Mouse (Mus musculus): Measurements from ENCODE around the gene Tssc4. TPM values are rescaled to one million over a fixed set of nuclear protein-coding genes. Genes with fewer than 3 reads are reported as not detected.

The Tssc4 gene
- polyA plus RNA-seq, 1 experiment from 2014 or later = 91.7 TPM

GRCm38 (mm10) chr7:143049841-143050816, 18.9 kb upstream of the Tssc4 start:
- Histone ChIP-seq H3K9me3 (no peaks in the 10 kb centered on the region), H3K27ac (no peak overlapping the region), H3K4me2 (replicated peaks) (no peak overlapping the region), H3K9ac (no peak overlapping the region), H3K36me3 (no peaks in the 10 kb centered on the region), H3K4me3 (no peak overlapping the region), H3K27me3 (replicated peaks) (no peaks in the 10 kb centered on the region), H3K4me1 (peaks cover 19% of the 10 kb centered on the region)
- WGBS = 95% methylated on average over 3 of the region's 3 CpGs
- no peak for ATAC-seq (ENCODE audit: low FRiP score, low read depth)

- no peaks in the 10 kb centered on the region for H3K9me3 ChIP-seq
- H3K4me3 ChIP-seq = no peak overlapping the region
- peaks cover 31% of the 10 kb centered on the region for H3K4me1 ChIP-seq
- H3K27me3 ChIP-seq (replicated peaks) = no peaks in the 10 kb centered on the region
- no peaks in the 10 kb centered on the region; the same call in 1 of the 2 replicates for H3K36me3 ChIP-seq
- H3K9ac ChIP-seq = no peak overlapping the region
- ATAC-seq (ENCODE audit: low FRiP score, low read depth) = no peak
- WGBS = 77% methylated on average over 2 of the region's 2 CpGs
- H3K4me2 ChIP-seq (replicated peaks) = no peak overlapping the region
- H3K27ac ChIP-seq = no peak overlapping the region
Observed at GRCm38 (mm10) chr7:143051316-143051715, 17.7 kb upstream of the Tssc4 start.

- peak; percentile 83 for ATAC-seq (ENCODE audit: low FRiP score, low read depth)
- peak within 1 kb of the TSS; percentile 88 for H3K4me2 ChIP-seq (replicated peaks)
- H3K4me3 ChIP-seq = peak within 1 kb of the TSS; percentile 83
- peak within 1 kb of the TSS; percentile 89 for H3K9ac ChIP-seq
- H3K27me3 ChIP-seq (replicated peaks) = no peaks in the 10 kb centered on the region
- peak within 1 kb of the TSS; percentile 27; the same call in 1 of the 2 replicates for H3K27ac ChIP-seq
- peaks cover 5% of the 10 kb centered on the region for H3K36me3 ChIP-seq
- H3K4me1 ChIP-seq = peaks cover 32% of the 10 kb centered on the region
- H3K9me3 ChIP-seq = no peaks in the 10 kb centered on the region
- under 1% methylated on average over 37 of the region's 37 CpGs for whole genome bisulfite sequencing
Observed at GRCm38 (mm10) chr7:143052626-143053007, 16.4 kb upstream of the Tssc4 start, which contains the start of gene Cd81. Gene Cd81, plus strand, starts transcription at chr7:143052739.

GRCm38 (mm10) chr7:143053008-143053899, 15.8 kb upstream of the Tssc4 start:
- peak overlapping the region; percentile 89 for H3K9ac ChIP-seq
- H3K36me3 ChIP-seq = peaks cover 5% of the 10 kb centered on the region
- H3K27me3 ChIP-seq (replicated peaks) = no peaks in the 10 kb centered on the region
- no peaks in the 10 kb centered on the region for H3K9me3 ChIP-seq
- H3K4me3 ChIP-seq = peak overlapping the region; percentile 83
- under 1% methylated on average over 46 of the region's 46 CpGs for WGBS
- H3K4me2 ChIP-seq (replicated peaks) = peak overlapping the region; percentile 88
- peak overlapping the region; percentile 27; the same call in 1 of the 2 replicates for H3K27ac ChIP-seq
- ATAC-seq (ENCODE audit: low FRiP score, low read depth) = peak; percentile 73
- H3K4me1 ChIP-seq = peaks cover 35% of the 10 kb centered on the region

GRCm38 (mm10) chr7:143053961-143054611, 15.0 kb upstream of the Tssc4 start:
- Histone ChIP-seq H3K27me3 (replicated peaks) (no peaks in the 10 kb centered on the region), H3K36me3 (peaks cover 5% of the 10 kb centered on the region), H3K4me2 (replicated peaks) (peak overlapping the region; percentile 88), H3K9ac (peak overlapping the region; percentile 89), H3K4me1 (peaks cover 38% of the 10 kb centered on the region), H3K9me3 (no peaks in the 10 kb centered on the region), H3K27ac (no peak overlapping the region), H3K4me3 (peak overlapping the region; percentile 83)
- WGBS = 70% methylated on average over 11 of the region's 11 CpGs
- no peak for ATAC-seq (ENCODE audit: low FRiP score, low read depth)

GRCm38 (mm10) chr7:143054612-143054965, 14.5 kb upstream of the Tssc4 start:
- Histone ChIP-seq H3K27me3 (replicated peaks) (no peaks in the 10 kb centered on the region), H3K36me3 (peaks cover 5% of the 10 kb centered on the region), H3K9ac (peak overlapping the region; percentile 89; the same call in 1 of the 2 replicates), H3K9me3 (no peaks in the 10 kb centered on the region), H3K4me3 (peak overlapping the region; percentile 83; the same call in 1 of the 2 replicates), H3K4me1 (peaks cover 40% of the 10 kb centered on the region), H3K27ac (no peak overlapping the region), H3K4me2 (replicated peaks) (peak overlapping the region; percentile 88)
- WGBS = 50% methylated on average over 3 of the region's 3 CpGs
- no peak for ATAC-seq (ENCODE audit: low FRiP score, low read depth)

GRCm38 (mm10) chr7:143055001-143055400, 14.0 kb upstream of the Tssc4 start:
- Histone ChIP-seq H3K4me1 (peaks cover 40% of the 10 kb centered on the region), H3K4me3 (peak overlapping the region; percentile 83; the same call in 1 of the 2 replicates), H3K9ac (0 out of 2 replicates have a peak overlapping the region, but pooled peaks have one; percentile 89), H3K27me3 (replicated peaks) (no peaks in the 10 kb centered on the region), H3K4me2 (replicated peaks) (peak overlapping the region; percentile 88), H3K27ac (no peak overlapping the region), H3K36me3 (peaks cover 5% of the 10 kb centered on the region), H3K9me3 (no peaks in the 10 kb centered on the region)
- 93% methylated on average over 3 of the region's 3 CpGs for whole genome bisulfite sequencing
- no peak for ATAC-seq (ENCODE audit: low FRiP score, low read depth)

- ATAC-seq (ENCODE audit: low FRiP score, low read depth) = no peak
- H3K4me1 ChIP-seq = peaks cover 40% of the 10 kb centered on the region
- 0 out of 2 replicates have a peak overlapping the region, but pooled peaks have one; percentile 13 for H3K9ac ChIP-seq
- H3K27me3 ChIP-seq (replicated peaks) = no peaks in the 10 kb centered on the region
- 85% methylated on average over 11 of the region's 11 CpGs for WGBS
- H3K27ac ChIP-seq = no peak overlapping the region
- H3K36me3 ChIP-seq = peaks cover 5% of the 10 kb centered on the region
- H3K4me3 ChIP-seq = no peak overlapping the region
- H3K9me3 ChIP-seq = no peaks in the 10 kb centered on the region
- peak overlapping the region; percentile 88 for H3K4me2 ChIP-seq (replicated peaks)
Observed at GRCm38 (mm10) chr7:143055499-143056186, 13.4 kb upstream of the Tssc4 start.

GRCm38 (mm10) chr7:143057023-143057422, 12.0 kb upstream of the Tssc4 start:
- Histone ChIP-seq H3K4me1 (peaks cover 40% of the 10 kb centered on the region), H3K27me3 (replicated peaks) (no peaks in the 10 kb centered on the region), H3K27ac (no peak overlapping the region), H3K9me3 (no peaks in the 10 kb centered on the region), H3K4me3 (no peak overlapping the region), H3K36me3 (peaks cover 12% of the 10 kb centered on the region), H3K4me2 (replicated peaks) (no peak overlapping the region), H3K9ac (no peak overlapping the region)
- ATAC-seq (ENCODE audit: low FRiP score, low read depth) = no peak
- 89% methylated on average over 5 of the region's 5 CpGs for whole genome bisulfite sequencing

GRCm38 (mm10) chr7:143057667-143058220, 11.3 kb upstream of the Tssc4 start:
- H3K27me3 ChIP-seq (replicated peaks) = no peaks in the 10 kb centered on the region
- no peaks in the 10 kb centered on the region for H3K9me3 ChIP-seq
- peaks cover 40% of the 10 kb centered on the region for H3K4me1 ChIP-seq
- H3K4me3 ChIP-seq = no peak overlapping the region
- no peak overlapping the region for H3K4me2 ChIP-seq (replicated peaks)
- peaks cover 18% of the 10 kb centered on the region for H3K36me3 ChIP-seq
- 86% methylated on average over 9 of the region's 9 CpGs for WGBS
- ATAC-seq (ENCODE audit: low FRiP score, low read depth) = no peak
- H3K27ac ChIP-seq = no peak overlapping the region
- H3K9ac ChIP-seq = no peak overlapping the region

- H3K4me3 ChIP-seq = no peak overlapping the region
- no peak overlapping the region for H3K9ac ChIP-seq
- no peak overlapping the region for H3K27ac ChIP-seq
- 86% methylated on average over 5 of the region's 5 CpGs for WGBS
- peaks cover 23% of the 10 kb centered on the region for H3K36me3 ChIP-seq
- H3K4me1 ChIP-seq = peaks cover 39% of the 10 kb centered on the region
- no peaks in the 10 kb centered on the region for H3K27me3 ChIP-seq (replicated peaks)
- no peaks in the 10 kb centered on the region for H3K9me3 ChIP-seq
- no peak for ATAC-seq (ENCODE audit: low FRiP score, low read depth)
- H3K4me2 ChIP-seq (replicated peaks) = no peak overlapping the region
Observed at GRCm38 (mm10) chr7:143058221-143058697, 10.8 kb upstream of the Tssc4 start.

Data from neural tube, embryonic 12.5 days (tissue).